Mouse (Mus musculus): ENCODE measurements around the gene Ctrc.

The Ctrc gene

GRCm38 (mm10) chr4:141866933-141867490 lies 20.9 kb upstream of the Ctrc start:
- peak; percentile 55 to 66 for DNase-seq

GRCm38 (mm10) chr4:141865600-141865999 lies 19.4 kb upstream of the Ctrc start:
- DNase-seq, result peak in 1 of 2 experiments; percentile 55

- DNase-seq, result no peak
Measured at GRCm38 (mm10) chr4:141865006-141865405, 18.8 kb upstream of the Ctrc start.

DNA sequence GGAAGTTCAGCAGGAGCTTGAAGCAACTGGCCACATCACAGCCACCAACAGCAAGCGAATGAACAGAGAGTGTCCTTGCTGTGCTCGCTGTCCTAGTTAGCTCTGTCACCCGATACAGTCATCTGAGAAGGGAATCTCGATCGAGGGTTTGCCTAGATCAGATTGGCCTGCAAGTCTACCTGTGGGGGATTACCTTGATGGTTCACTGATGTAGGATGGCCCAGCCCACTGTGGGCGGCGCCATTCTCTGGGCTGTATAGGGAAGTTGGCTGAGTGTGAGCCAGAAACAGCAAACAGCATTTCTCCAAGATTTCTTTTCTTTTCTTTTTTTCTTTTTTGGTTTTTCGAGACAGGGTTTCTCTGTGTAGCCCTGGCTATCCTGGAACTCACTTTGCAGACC lies 18.3 kb upstream of the Ctrc start:
- no peak for DNase-seq

GRCm38 (mm10) chr4:141863726-141864280 lies 17.6 kb upstream of the Ctrc start:
- DNase-seq, result no peak

GRCm38 (mm10) chr4:141862867-141863266 lies 16.7 kb upstream of the Ctrc start:
- DNase-seq, result peak in 1 of 2 experiments; percentile 30

GRCm38 (mm10) chr4:141861591-141862295 lies 15.6 kb upstream of the Ctrc start:
- DNase-seq, result no peak

GRCm38 (mm10) chr4:141860246-141860841 lies 14.2 kb upstream of the Ctrc start:
- peak in 1 of 2 experiments; percentile 54 for DNase-seq

DNA sequence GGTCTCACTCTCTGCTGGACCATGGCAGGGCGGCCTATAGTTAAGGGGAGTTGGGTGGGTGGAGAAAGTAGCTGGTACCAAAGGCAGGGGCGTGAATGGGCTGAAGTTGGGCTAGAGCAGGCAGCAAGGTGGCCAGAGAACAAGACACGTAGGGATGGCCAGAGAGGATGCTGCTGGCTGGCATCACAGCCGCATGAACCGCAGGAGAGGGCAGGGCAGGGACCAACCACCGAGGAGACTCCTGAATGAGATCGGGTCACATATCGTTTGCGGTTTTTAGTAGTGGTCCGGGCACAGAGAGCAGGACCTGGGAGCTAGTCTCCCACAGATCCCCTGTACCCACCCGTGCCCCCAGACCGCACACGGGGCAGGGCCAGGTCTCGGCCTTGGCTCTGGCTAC lies 13.2 kb upstream of the Ctrc start:
- DNase-seq, result no peak

DNA sequence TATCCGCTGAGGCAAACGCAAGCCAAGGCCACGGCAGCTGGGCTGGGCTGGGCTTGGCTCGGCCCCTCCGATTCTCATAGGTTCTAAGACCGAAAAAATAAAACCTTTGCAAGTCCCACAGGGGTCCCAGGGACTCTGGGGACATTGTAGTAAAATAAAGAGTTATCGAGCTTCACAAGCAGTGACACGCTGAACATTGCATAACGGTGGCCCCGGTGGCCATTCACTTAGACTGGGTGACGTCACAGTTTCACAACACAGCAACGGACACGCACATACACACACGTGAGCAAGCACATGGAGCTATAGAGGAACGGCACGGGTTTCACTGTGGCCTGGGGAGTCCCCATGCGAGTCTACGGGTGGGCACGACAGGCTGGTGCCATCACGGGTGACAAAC lies 12.3 kb upstream of the Ctrc start:
- DNase-seq, result peak in 1 of 2 experiments; percentile 20

DNA sequence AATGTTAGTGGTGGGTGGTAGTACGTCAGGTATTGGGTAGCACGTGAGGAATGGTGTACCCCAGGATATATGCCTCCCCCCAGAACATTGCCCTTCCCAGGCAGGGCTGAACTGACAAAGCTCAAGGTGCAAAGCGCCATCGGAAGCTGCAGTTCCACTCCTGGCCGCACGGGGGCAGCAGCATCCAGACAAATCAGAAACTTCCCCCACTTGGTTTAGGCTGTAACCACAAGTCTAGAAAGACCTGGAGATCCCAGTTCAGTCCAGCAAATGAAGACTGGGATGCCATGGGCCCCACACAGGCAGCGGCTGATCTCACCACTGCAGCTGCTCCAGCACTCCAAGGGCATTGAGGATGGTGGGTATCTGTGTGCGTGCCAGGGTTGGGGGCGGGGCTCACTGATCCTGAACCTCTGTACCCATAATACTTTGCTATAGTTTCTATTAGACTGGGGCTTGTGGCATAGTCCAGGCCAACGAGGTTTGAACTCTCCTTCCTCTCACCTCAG lies 11.3 kb upstream of the Ctrc start:
- DNase-seq, result peak; percentile 89 to 92

- DNase-seq, result peak; percentile 67 to 79
Measured at GRCm38 (mm10) chr4:141853437-141853836, 7.3 kb upstream of the Ctrc start.

DNA sequence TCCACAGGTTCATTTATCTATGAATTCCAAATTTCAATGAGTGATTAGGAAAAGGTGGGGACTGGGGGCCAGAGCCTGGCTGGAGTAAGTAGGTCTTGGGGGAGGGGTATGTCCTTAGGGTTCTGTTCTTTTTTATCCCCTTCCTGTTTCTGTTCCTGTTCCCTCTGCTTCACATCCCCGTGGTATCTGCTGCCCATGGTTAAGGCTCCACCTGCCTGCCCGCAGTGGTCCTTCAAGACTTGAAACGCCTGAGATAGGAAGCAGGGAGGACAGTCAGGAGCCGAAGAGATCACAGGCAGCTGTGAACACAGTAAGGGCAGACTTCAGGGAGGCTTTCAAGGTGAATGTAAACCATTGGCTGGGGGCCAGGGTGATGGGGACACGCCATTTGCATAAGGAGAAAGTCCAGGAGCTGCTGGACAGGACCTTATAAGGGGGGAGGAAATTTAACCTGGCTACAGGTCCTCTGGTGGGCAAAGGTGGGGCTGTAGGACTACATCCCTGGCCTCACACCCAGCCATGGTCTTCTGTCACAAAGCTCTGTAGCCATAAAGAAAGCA lies 11.5 kb downstream of the Ctrc start:
- no peak for DNase-seq

DNA sequence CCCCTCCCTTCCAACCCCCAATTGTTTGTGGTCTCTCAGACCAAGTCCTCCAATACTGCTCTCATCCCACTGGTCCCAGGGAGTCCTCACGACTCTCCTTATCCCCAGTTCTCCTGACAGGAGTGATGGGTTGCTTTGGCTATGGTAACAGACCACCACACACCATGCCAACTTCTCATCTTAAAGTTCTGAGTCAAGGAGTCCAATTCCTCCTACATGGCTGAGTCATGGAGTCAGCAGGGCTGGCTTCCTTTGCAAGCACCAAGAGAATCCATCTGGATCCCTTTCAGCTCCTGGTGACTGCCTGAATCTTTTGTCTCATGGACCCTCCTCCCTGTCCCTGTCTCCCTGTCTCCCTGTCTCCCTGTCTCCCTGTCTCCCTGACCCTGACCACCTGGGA lies 12.2 kb downstream of the Ctrc start:
- DNase-seq, result no peak

DNA sequence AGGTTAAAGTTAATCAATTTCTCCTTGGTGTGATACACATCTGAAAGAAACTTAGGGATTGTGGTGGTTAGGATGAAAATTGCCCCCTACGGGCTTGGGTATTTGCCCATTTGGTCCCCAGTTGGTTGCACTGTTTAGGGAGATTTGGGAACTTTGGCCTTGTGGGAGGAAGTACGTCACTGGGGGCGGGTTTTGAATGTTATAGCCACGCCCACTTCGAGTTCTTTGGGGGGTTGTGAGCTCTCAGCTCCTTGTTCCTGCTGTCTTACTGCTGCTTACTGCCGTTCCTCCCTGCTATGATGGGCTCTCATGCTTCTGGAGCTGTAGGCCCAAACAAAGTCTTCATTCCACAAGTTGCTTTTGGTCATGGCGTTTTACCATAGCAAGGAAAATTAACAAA lies 14.8 kb downstream of the Ctrc start:
- no peak for DNase-seq

DNA sequence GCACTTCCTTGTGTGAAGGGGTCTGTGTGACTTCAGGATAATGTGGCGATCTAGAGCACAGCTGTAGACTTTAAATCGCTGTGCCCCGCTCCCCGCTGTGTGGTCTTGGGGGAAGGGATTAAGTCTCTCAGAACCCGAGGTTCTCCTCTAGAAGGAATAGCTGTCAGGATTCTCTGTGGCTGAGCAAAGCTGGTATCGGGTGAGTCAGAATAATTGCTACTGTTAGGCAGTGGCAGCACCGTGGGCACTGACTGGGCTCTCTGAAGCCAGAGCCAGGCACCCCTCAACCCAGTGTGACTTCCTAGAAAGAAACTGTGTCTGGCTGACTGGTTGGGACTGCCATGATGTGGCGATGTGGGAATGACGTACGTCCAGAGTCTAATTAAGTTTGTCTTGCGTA lies 15.8 kb downstream of the Ctrc start:
- DNase-seq, result no peak

- no peak for DNase-seq
Measured at GRCm38 (mm10) chr4:141828177-141828576, 18.0 kb downstream of the Ctrc start.

- no peak for DNase-seq
Measured at GRCm38 (mm10) chr4:141827401-141827800, 18.8 kb downstream of the Ctrc start.

GRCm38 (mm10) chr4:141826060-141826459 lies 20.1 kb downstream of the Ctrc start, which contains the start of gene Cela2a:
Gene Cela2a (minus strand): TSS chr4:141826160.
- no peak for DNase-seq

DNA sequence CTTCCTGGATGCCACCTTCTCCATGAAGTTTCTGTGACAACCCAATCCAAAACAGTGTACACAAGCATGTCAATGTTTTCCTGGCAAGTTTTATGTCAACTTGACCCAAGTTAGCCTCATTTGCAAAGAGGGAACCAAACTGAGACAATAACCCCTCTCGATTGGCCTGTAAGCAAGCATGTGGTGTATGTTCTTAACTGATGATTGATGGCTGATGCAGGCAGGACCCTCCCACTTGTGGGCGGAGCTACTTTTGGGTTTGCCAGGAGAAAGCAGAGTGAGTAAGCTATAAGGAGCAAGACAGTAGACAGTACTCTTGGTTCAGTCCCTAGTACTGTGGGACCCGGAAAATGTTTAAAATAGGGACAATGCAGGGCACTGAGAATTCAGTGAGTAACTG lies 23.2 kb downstream of the Ctrc start:
- no peak for DNase-seq

- no peak for DNase-seq
Measured at GRCm38 (mm10) chr4:141822089-141822488, 24.1 kb downstream of the Ctrc start.

DNA sequence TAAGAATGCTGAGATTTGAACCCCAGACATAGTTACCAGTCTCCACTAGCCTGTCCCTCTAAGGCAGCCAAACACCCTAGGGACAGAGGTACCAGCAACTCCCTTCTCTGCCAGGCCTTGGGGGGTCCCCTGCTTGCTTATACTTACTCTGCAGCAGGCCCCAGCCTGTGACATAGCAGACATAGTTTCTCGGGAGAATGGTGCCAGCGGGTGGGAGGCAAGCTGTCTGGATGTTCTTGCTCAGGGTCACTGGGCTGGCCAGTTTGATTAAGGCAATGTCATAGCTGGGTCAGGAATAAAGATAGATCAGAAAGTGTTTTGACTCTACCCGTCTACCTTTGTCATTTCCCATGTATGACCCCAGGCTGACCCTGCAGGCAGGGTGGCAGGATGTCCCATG lies 25.0 kb downstream of the Ctrc start:
- no peak for DNase-seq

DNA sequence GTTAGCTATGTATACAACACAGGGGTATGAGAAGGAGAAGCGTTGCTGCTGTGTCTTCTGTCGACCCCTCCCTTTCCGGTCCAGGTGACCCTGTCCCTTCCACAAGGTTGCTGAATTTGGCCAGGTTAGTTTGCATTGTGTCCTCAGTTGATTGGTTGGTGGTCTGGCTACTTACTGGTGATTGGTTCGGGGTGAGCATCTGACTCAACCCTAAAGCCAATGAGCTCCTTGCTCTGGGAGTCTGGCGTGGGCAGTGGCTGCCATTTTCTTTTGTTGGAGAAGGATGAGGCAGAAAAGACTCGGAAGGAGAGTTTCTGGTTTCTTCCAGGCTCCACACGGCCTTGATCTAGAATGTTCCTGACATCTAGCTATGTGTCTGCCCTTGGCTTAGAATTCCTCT lies 26.8 kb downstream of the Ctrc start:
- DNase-seq, result no peak

All from cerebellum, postnatal 25 days (tissue).